Mouse (Mus musculus): ENCODE measurements around the gene Plac9a.

Gene Plac9a

DNA sequence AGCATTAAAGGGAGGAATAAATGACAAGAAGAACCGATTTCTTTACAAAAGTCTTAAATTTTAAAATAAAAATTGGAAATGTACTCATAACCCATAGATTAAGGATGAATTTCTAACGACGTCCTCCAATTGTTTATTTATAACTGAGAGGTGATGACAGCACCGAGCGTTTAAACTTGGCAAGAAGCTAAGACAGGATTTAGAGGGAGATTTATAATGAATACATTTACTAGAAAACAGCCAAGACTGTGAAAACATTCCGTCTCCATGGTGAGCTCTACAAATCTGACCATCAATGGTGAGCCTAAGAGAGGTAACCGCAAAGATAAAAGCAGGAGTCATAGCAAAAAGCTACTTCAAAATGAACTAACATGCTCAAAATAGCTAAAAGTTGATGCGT, 64.5 kb downstream of the Plac9a start:
- DNase-seq (ENCODE audit: low spot score in 2 of 2), result no peak

All from right cerebral cortex, postnatal 10 days (tissue).